Mouse (Mus musculus): Measurements from ENCODE around the gene Txndc17.

Txndc17 gene

DNA sequence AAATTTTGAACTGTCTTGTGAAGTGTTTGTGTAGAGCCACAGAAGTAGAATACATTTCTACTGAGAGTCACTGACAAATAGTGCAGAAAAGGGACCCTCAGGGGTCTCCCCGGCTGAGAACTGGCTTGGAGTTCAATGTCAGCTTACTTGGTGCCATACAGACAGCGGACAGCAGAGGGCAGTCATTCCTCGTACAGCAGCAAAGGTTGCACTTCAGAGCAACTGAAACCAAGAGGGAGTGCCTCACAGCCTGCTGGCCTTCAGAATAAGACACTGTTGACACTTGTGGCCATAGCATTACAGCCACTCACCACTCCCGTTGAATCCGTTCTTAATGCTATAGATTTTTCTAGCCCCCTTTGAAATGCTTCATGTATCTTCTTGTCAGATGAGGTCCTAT lies 17.5 kb downstream of the Txndc17 start:
- DNase-seq: peak; percentile 81

DNA sequence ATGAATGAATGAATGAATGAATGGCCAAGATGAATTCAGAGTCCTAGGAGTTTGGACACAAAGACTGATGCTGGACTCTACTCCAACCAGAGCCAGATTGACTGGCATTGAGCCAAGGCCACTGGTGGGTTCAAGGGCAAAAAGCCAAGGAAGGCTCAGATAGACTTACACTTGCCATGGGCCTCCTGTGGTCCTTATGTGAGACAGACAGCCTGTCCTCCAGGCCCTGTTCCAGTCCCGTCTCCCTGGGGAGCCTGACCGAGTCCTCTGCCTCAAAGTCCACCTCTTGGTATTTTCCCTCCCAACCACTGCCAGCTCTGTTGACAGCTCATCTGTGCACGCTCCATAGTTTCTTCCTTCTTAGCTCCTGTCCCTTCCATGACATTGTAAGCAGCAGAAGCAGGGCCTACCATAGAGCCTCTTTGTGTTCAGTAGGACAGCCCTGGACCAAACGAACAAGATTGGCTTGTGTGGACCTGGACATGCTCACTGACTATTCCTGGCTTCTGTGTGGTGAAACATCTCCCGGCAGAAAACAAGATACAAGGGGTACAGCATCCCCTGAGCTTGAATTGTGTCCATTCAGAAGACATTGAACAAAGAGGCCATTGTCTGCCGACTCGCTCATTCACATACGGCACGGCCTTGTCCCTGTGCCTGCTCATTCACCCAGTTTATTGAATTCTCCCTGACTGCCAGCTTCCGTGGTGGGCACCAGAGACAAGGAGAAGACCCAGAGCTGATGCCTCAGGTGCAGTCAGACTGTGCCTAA lies 18.9 kb downstream of the Txndc17 start:
- DNase-seq: peak; percentile 10

DNA sequence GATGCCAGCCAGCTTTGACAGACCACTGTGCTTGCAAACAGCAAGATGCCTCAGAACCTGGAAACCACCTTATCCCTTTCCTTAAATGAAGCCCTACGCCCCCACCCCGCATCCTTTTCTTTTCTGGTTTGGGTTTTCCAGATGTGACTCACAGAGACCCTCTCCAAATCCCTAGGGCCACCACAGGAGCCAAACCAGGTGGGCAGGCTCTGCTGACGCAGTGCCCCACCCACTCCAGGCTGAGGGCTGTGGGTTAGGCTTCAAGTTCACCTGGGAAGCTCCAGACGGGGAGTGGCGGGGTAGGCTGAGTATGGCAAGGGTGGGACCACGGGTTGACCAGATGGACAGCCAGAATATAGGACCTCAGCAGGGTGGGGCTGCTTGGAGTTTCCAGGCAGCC lies 19.6 kb downstream of the Txndc17 start:
- no peak for DNase-seq

DNA sequence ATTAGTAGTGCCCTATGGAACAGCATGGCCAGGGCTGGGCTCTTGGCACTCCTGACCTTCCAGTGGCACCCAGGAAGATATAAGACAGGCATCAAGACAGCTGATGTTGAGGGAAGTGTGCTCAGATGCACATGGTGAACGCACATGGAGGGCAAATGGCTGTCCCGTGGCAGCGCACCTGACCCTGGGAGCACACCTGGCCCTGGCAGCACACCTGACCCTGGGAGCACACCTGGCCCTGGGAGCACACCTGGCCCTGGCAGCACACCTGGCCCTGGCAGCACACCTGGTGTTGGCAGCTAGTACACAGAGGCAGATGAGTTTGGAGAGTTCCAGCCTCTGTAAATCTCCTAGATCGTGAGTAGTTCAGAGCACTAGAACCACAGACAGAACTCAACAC lies 21.2 kb downstream of the Txndc17 start:
- no peak for DNase-seq

DNA sequence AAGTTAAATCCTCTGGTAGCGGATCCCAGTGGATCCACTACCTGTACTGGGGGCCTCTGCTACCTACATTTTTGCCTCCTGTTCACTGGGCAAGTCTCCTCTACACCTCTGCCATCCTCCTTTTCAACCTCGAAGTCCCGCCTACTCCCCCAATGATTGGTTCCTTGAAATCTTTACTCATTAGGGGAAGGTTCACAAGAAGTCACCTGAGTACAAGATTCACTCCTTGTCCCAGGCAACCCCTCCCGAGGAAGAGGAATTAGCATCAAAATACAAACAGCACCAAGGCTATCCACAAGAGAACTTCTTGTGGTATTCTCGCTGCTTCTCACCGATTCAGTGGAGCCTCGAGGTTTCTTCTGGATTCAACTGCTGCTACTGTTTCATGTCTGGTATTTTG lies 24.7 kb downstream of the Txndc17 start:
- DNase-seq: no peak

DNA sequence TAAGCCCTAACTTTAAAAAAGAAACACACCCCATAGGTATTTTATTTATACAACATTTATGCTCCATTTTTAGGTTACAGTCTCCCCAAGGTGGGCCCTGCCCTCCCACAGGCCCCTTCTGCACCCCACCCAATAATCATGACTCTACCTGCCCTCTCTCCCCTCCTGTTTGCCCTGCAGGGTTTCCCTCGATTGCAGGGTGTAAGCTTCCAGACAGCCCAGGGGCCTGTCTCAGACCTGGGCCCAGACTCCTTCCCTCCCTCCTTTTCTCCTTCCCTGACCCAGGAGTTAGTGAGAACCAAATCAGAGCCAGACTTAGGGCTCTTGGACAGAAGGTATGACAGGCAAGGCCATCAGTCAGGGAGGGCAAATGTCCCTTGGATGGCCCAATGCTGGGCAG lies 25.6 kb downstream of the Txndc17 start:
- DNase-seq: no peak

DNA sequence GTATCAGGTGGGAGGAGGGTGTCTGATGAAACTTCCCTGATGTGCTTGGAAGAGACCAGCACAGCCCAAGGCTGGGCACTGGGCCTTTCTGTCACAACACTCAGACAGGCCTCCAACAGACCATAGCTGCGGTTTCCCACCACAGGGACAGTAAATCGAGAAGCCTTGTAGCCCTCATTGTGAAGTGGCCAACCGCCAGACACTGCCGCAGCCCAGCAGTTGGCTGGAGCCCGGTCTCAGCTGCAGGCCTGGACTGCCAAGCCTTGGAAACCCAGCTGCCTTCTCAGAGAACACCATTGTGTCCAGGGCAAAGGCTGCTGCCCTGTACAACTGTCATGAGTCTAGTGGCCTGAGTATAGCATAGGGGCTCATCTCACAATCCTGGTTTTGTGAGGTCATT lies 26.7 kb downstream of the Txndc17 start:
- DNase-seq: no peak

DNA sequence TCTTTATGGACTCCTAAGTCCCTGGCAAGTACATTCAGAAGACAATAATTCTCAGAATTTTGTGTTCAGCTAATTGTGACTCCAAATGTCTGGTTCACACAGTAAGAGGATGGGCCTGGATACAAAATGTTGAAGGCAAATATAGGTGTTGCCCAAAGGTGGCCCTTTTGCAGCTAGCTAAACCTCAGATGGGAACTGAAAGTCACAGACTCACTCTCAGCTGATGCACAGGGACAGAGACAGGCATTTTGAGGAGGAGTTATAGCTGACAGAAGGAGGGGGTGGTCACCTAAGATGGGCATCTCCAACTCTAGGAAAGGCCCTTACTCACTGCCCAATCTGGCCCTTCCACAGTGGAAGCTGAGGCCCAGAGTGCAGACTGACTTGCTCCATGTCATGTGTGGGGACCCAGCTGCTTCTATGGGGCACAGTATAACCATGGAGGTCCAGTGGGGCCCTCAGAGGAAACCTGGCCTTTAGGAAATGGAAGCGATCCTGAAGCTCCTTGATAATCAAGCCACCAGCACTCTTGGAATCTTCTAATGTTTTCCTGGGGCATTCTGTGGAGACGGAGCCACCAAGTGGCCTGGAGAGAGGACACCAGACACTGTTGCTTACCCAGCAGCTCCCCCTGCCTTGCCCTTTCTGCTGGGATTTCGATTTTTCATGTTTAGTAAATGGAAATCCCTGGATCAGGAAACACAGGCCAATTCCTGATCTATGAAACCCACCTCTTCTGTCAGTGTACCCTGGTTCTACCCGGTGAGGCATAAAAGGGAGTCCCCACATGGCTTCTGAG lies 32.9 kb downstream of the Txndc17 start:
- DNase-seq: no peak

DNA sequence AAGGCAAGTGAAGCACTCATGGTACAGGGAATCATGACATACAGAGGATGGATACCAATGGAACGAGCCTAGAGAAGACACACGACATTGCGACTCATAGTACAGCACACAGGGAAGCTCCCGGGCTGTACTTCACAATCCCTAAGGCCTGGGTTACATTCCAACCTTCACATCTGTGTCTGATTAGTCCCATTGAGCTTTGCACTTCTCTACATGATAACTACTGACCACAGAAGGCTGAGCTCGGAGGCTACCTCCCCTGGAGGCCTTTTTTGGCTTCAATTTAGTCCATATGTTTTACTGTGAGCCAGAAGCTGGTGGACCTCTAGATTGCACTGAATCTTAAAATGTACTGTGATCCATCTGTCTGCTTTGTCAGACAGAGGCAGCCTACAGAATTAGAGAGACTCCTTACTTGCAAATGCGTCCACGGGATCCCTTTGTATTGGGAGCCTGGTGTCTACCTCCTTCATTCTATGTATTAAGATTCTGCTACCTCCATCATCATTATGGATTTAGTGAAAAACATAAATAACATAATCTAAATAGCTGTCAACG lies 37.9 kb downstream of the Txndc17 start:
- DNase-seq: no peak

DNA sequence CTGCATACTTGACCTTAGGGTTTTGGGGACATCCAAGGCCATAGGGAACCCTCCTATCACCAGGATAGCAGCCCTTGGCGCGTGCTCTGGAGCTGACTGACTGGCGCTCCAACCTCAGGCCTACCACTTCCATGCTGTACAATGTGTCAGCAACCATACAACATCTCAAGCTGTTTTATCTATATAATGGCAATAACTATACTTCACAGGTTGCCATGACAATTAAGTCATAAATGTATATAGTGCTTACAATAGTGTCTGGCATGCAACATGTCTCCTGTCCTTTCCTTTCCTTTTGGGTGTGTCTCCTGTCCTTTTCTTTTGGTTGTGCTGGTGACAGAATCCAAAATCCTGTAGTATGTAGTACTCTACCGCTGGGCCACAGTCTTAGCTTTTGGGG lies 48.3 kb downstream of the Txndc17 start:
- DNase-seq: no peak

DNA sequence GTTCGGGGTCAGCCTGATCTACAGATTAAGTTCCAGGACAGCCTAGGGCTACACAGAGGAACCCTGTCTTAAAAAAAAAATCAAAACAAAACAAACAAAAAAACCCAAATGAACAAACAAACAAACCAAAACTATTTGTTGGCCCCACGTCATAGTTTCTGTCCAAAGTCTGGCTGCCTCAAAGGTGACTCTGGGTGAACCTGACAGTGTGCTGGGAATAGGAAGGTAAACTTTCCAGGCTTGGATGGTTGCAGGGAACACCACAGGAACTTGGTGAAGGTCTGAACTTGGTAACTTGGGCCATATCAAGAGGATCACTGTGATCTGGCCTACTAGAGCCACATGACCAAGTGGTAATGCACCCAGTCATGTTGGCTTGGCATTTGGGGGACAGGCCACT lies 49.1 kb downstream of the Txndc17 start:
- no peak for DNase-seq

Data from kidney, adult 18-20 months (tissue).